Mouse (Mus musculus): ENCODE measurements around the gene Grasp. TPM values are rescaled to one million over a fixed set of nuclear protein-coding genes. Genes with fewer than 3 reads are reported as not detected.

The Grasp gene
- total RNA-seq (2023): 42.7 to 47.7 TPM (median 45.2 TPM) in 4 replicates

GRCm38 (mm10) chr15:101224006-101224906 is at the start of gene Grasp:
Grasp (plus strand) TSS chr15:101224188.

GRCm38 (mm10) chr15:101253886-101254795 is 30.2 kb downstream of the Grasp start, which contains the start of gene Nr4a1:
Nr4a1 (plus strand) TSS chr15:101254269.

Other genes starting within 250 kb of the Grasp start
- not detected in 4 replicates for gene Gm47841, start 176.8 kb upstream of the Grasp start, total RNA-seq (2023)
- not detected in 4 replicates for gene Fignl2, start 145.6 kb upstream of the Grasp start, total RNA-seq (2023)
- gene Ankrd33, start 108.4 kb upstream of the Grasp start, total RNA-seq (2023): not detected in 4 replicates
- 0.82 to 2.9 TPM (median 1.9 TPM) in 4 replicates for gene Acvrl1, start 95.7 kb upstream of the Grasp start, total RNA-seq (2023)
- gene Acvr1b, start 50.1 kb upstream of the Grasp start, total RNA-seq (2023): 23.6 to 28.5 TPM (median 24.5 TPM) in 4 replicates
- 576 to 657 TPM (median 622 TPM) in 4 replicates for gene Nr4a1, start 30.1 kb downstream of the Grasp start, total RNA-seq (2023)
- 64.1 to 70.9 TPM (median 69.3 TPM) in 4 replicates for gene Atg101, start 60.1 kb downstream of the Grasp start, total RNA-seq (2023)
- 0.94 to 1.6 TPM (median 1.3 TPM) in 4 replicates for gene 6030408B16Rik, start 69.0 kb downstream of the Grasp start, total RNA-seq (2023)
- 0.19 to 0.33 TPM in 2 of 4 replicates, not detected in the others for gene Krt80, start 146.0 kb downstream of the Grasp start, total RNA-seq (2023)
- gene Krt7, start 186.9 kb downstream of the Grasp start, total RNA-seq (2023): not detected in 4 replicates
- not detected in 4 replicates for gene Krt87, start 214.6 kb downstream of the Grasp start, total RNA-seq (2023)
- not detected in 4 replicates for gene Krt88, start 223.6 kb downstream of the Grasp start, total RNA-seq (2023)
- gene Krt81, start 239.6 kb downstream of the Grasp start, total RNA-seq (2023): not detected in 4 replicates
- not detected in 4 replicates for gene Krt86, start 249.3 kb downstream of the Grasp start, total RNA-seq (2023)

Measured in B cell, adult 62 days (primary cell).